Mouse (Mus musculus) small intestine, adult 2 months (tissue): ENCODE measurements around the gene Fam205c. TPM values are rescaled to one million over a fixed set of nuclear protein-coding genes. Genes with fewer than 3 reads are reported as not detected.

ENCODE experiments used
- H3K27ac ChIP-seq: fragments of 200-500 bp; 2 replicates; pipeline ENCODE4 v1.5.1; 2012; ENCODE audit warnings: low read depth, low read length, control low read depth, inconsistent platforms; ENCODE audit not compliant: insufficient read depth
- H3K27me3 ChIP-seq: fragments of 200-500 bp; 2 replicates; pipeline ENCODE4 v1.6.1; 2012; ENCODE audit warnings: mild to moderate bottlenecking, moderate library complexity, low read length, inconsistent platforms; ENCODE audit not compliant: control insufficient read depth, insufficient read depth
- H3K36me3 ChIP-seq: fragments of 200-500 bp; 2 replicates; pipeline ENCODE4 v1.6.1; 2012; ENCODE audit warnings: mild to moderate bottlenecking, low read length, control low read depth, inconsistent platforms; ENCODE audit not compliant: control insufficient read depth, insufficient read depth
- H3K4me1 ChIP-seq: fragments of 200-500 bp; 2 replicates; pipeline ENCODE4 v1.6.1; 2012; ENCODE audit warnings: low read length, inconsistent platforms, mixed read lengths; ENCODE audit not compliant: control insufficient read depth, insufficient read depth, insufficient read length
- H3K4me3 ChIP-seq: fragments of 200-500 bp; 2 replicates; pipeline ENCODE4 v1.5.1; 2012; ENCODE audit warnings: low read depth, mild to moderate bottlenecking, control low read depth, inconsistent platforms, low read length, moderate library complexity
- CTCF ChIP-seq: fragments of 200-500 bp; IDR thresholded peaks from 2 replicates; pipeline ENCODE4 v1.5.1; 2012; ENCODE audit warnings: low read depth, mild to moderate bottlenecking, control low read depth, inconsistent platforms, low read length, moderate library complexity, mixed read lengths; ENCODE audit not compliant: insufficient replicate concordance, insufficient read length; ENCODE audit errors: extremely low read depth
- POLR2A ChIP-seq: fragments of 200-500 bp; IDR thresholded peaks from 2 replicates; pipeline ENCODE4 v1.6.1; 2012; ENCODE audit warnings: low read depth, mild to moderate bottlenecking, control low read depth, inconsistent platforms, low read length, moderate library complexity
- WGBS: fragments of 180-500 bp; shearing (Covaris S2); methylation state at CpG from one replicate; pipeline ENCODE4 v1.1.7; 2018; 5-methylcytosine and 5-hydroxymethylcytosine counted together
- polyA plus RNA-seq: library from polyadenylated mRNA; depleted of rRNA; stranded (reverse); fragments of >200 nt; gene quantifications from 2 replicates; pipeline ENCODE4 v1.2.3, GENCODE M21; 2012

The Fam205c gene
- polyA plus RNA-seq, 1 experiment, result not detected

GRCm38 (mm10) chr4:42900878-42901277 is 26.8 kb upstream of the Fam205c start:
- 62% methylated on average over 5 of the region's 5 CpGs for WGBS
- TF ChIP-seq POLR2A, result no peak
- no peak for TF ChIP-seq CTCF
- Histone ChIP-seq H3K4me3 (no peak overlapping the region), H3K27ac (no peak overlapping the region), H3K36me3 (no peaks in the 10 kb centered on the region), H3K27me3 (no peaks in the 10 kb centered on the region), H3K4me1 (no peaks in the 10 kb centered on the region)

- Histone ChIP-seq H3K4me3 (no peak overlapping the region), H3K27ac (no peak overlapping the region), H3K4me1 (no peaks in the 10 kb centered on the region), H3K36me3 (no peaks in the 10 kb centered on the region), H3K27me3 (no peaks in the 10 kb centered on the region)
- TF ChIP-seq CTCF (no peak), POLR2A (no peak)
- WGBS, result 46% methylated on average over 3 of the region's 3 CpGs
Observed at GRCm38 (mm10) chr4:42898914-42899313, 24.9 kb upstream of the Fam205c start.

GRCm38 (mm10) chr4:42895118-42895517 is 21.1 kb upstream of the Fam205c start:
- H3K27ac ChIP-seq, result no peak overlapping the region
- WGBS, result 76% methylated on average over 7 of the region's 7 CpGs
- no peak overlapping the region for H3K4me3 ChIP-seq
- H3K36me3 ChIP-seq, result no peaks in the 10 kb centered on the region
- H3K4me1 ChIP-seq, result no peaks in the 10 kb centered on the region
- TF ChIP-seq POLR2A (no peak), CTCF (no peak)
- H3K27me3 ChIP-seq, result no peaks in the 10 kb centered on the region

GRCm38 (mm10) chr4:42891176-42891575 is 17.1 kb upstream of the Fam205c start:
- WGBS, result 68% methylated on average over 7 of the region's 7 CpGs
- H3K36me3 ChIP-seq, result no peaks in the 10 kb centered on the region
- no peak overlapping the region for H3K27ac ChIP-seq
- no peaks in the 10 kb centered on the region for H3K27me3 ChIP-seq
- H3K4me1 ChIP-seq, result no peaks in the 10 kb centered on the region
- H3K4me3 ChIP-seq, result no peak overlapping the region
- TF ChIP-seq CTCF (no peak), POLR2A (no peak)

GRCm38 (mm10) chr4:42888806-42889205 is 14.8 kb upstream of the Fam205c start:
- 90% methylated on average over 6 of the region's 6 CpGs for WGBS
- no peak overlapping the region for H3K27ac ChIP-seq
- no peaks in the 10 kb centered on the region for H3K4me1 ChIP-seq
- H3K4me3 ChIP-seq, result no peak overlapping the region
- TF ChIP-seq POLR2A, result no peak
- no peaks in the 10 kb centered on the region for H3K36me3 ChIP-seq
- H3K27me3 ChIP-seq, result no peaks in the 10 kb centered on the region; the same call in 1 of the 2 replicates

- H3K27me3 ChIP-seq, result no peaks in the 10 kb centered on the region; the same call in 1 of the 2 replicates
- 81% methylated on average over 6 of the region's 6 CpGs for WGBS
- TF ChIP-seq CTCF (no peak), POLR2A (no peak)
- H3K4me1 ChIP-seq, result no peaks in the 10 kb centered on the region
- H3K27ac ChIP-seq, result no peak overlapping the region
- no peaks in the 10 kb centered on the region for H3K36me3 ChIP-seq
- H3K4me3 ChIP-seq, result no peak overlapping the region
Observed at GRCm38 (mm10) chr4:42886926-42887325, 12.9 kb upstream of the Fam205c start.

- no peaks in the 10 kb centered on the region; the same call in 1 of the 2 replicates for H3K27me3 ChIP-seq
- H3K4me3 ChIP-seq, result no peak overlapping the region
- no peaks in the 10 kb centered on the region for H3K36me3 ChIP-seq
- TF ChIP-seq POLR2A (no peak), CTCF (no peak)
- no peaks in the 10 kb centered on the region for H3K4me1 ChIP-seq
- 10% methylated on average over 1 of the region's 1 CpGs for WGBS
- H3K27ac ChIP-seq, result no peak overlapping the region
Observed at GRCm38 (mm10) chr4:42880677-42880948, 6.6 kb upstream of the Fam205c start.
